Mouse (Mus musculus): ENCODE data around the gene Reg3b. TPM values are rescaled to one million over a fixed set of nuclear protein-coding genes. Genes with fewer than 3 reads are reported as not detected.

Reg3b gene
- polyA plus RNA-seq, 1 experiment from 2014 or later, result not detected

Other genes starting within 250 kb of the Reg3b start
- not detected in 2 replicates for gene Reg3d, start 8.2 kb downstream of the Reg3b start, polyA plus RNA-seq (2015; fragmentation: Nextera tagmentation; extraction: Ambion mirVana)
- gene Reg3a, start 10.1 kb downstream of the Reg3b start, polyA plus RNA-seq (2015; fragmentation: Nextera tagmentation; extraction: Ambion mirVana), result not detected in 2 replicates
- not detected in 2 replicates for gene Reg2, start 25.0 kb downstream of the Reg3b start, polyA plus RNA-seq (2015; fragmentation: Nextera tagmentation; extraction: Ambion mirVana)
- gene Reg1, start 52.1 kb downstream of the Reg3b start, polyA plus RNA-seq (2015; fragmentation: Nextera tagmentation; extraction: Ambion mirVana), result not detected in 2 replicates
- not detected in 2 replicates for gene Reg3g, start 98.2 kb downstream of the Reg3b start, polyA plus RNA-seq (2015; fragmentation: Nextera tagmentation; extraction: Ambion mirVana)